ENCODE assay signal across 9 mouse cellular contexts in the genomic region with DNA sequence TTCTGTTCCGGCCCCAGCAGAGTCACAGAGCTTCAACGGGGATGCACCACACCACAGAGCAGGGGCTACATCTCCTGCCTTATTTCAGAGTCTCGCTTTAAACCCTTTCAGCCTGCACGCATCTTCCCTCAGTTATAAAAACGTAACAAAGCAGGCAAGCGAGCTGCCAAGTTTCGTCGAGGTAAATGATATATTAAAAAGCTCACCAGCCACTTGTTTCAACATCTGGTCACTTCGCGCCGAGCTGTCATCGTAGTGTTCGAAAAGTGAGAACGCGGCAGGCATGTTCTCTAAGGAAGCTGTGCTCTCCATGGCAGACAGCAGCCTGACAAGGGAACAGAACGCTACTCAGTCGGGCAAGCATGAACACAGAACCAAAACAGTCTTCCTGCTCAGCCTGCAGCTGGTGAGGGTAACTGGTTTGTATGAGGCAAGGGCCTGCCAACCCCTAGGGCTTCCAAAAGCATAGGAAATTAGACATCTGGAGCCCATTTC.
DNase-seq lines count a peak whose midpoint lies in the region; ATAC-seq lines count a peak whose summit lies in the region.
"Had no signal": no experiment of that assay in that cellular context is flagged by ENCODE, and none has a peak within 500 bp of the region (broad histone marks: within the 10 kb centered on the region; RNA-seq: fewer than 3 reads in every experiment).

No protein-coding gene starts in this region.

- H3K27me3 ChIP-seq in lung, embryonic 15.5 days = no peaks in the 10 kb centered on the region
- H3K27me3 ChIP-seq in neural tube, embryonic 15.5 days (replicated peaks) = no peaks in the 10 kb centered on the region
- H3K27me3 ChIP-seq in kidney, embryonic 14.5 days (ENCODE audit: control insufficient read depth, insufficient read depth, low read length) = no peaks in the 10 kb centered on the region

- no peak overlapping the region for H3K27ac ChIP-seq in lung, embryonic 15.5 days
- H3K27ac ChIP-seq in neural tube, embryonic 15.5 days (replicated peaks) = peak overlapping the region; percentile 58; the same call in 1 of the 2 replicates
- no peak overlapping the region for H3K27ac ChIP-seq in kidney, embryonic 14.5 days (ENCODE audit: low read depth, low read length)
- H3K27ac ChIP-seq: liver, embryonic 14.5 days had no signal

- ATAC-seq in lung, embryonic 15.5 days (ENCODE audit: borderline replicate concordance, extremely low read depth, low FRiP score, low TSS enrichment) = no peak
- ATAC-seq in neural tube, embryonic 15.5 days (ENCODE audit: low FRiP score) = peak; percentile 56; the same call in 1 of the 2 replicates
- no peak for ATAC-seq in kidney, embryonic 14.5 days (ENCODE audit: low FRiP score, low TSS enrichment)

- H3K4me2 ChIP-seq in lung, embryonic 15.5 days = peak overlapping the region; percentile 41
- peak overlapping the region; percentile 31 for H3K4me2 ChIP-seq in neural tube, embryonic 15.5 days
- no peak overlapping the region for H3K4me2 ChIP-seq in kidney, embryonic 14.5 days (replicated peaks; ENCODE audit: low read depth, low read length)

- H3K9me3 ChIP-seq in lung, embryonic 15.5 days = no peaks in the 10 kb centered on the region
- H3K9me3 ChIP-seq in neural tube, embryonic 15.5 days (replicated peaks) = 0 out of 2 replicates have a peak, but pooled peaks cover 2% of the 10 kb centered on the region
- H3K9me3 ChIP-seq in kidney, embryonic 14.5 days (ENCODE audit: control insufficient read depth, low read length) = peaks cover 7% of the 10 kb centered on the region; the same call in 1 of the 2 replicates

- peak overlapping the region; percentile 11; the same call in 1 of the 2 replicates for H3K4me3 ChIP-seq in lung, embryonic 15.5 days
- H3K4me3 ChIP-seq in neural tube, embryonic 15.5 days (replicated peaks) = 0 out of 2 replicates have a peak overlapping the region, but pooled peaks have one; percentile 7
- H3K4me3 ChIP-seq in kidney, embryonic 14.5 days (ENCODE audit: low read length) = no peak overlapping the region

- H3K36me3 ChIP-seq in lung, embryonic 15.5 days = no peaks in the 10 kb centered on the region
- no peaks in the 10 kb centered on the region for H3K36me3 ChIP-seq in neural tube, embryonic 15.5 days
- no peaks in the 10 kb centered on the region for H3K36me3 ChIP-seq in kidney, embryonic 14.5 days (ENCODE audit: control insufficient read depth, insufficient read depth, low read length)

- H3K9ac ChIP-seq in lung, embryonic 15.5 days = no peak overlapping the region
- 0 out of 2 replicates have a peak overlapping the region, but pooled peaks have one; percentile 14 for H3K9ac ChIP-seq in neural tube, embryonic 15.5 days (replicated peaks)
- no peak overlapping the region for H3K9ac ChIP-seq in kidney, embryonic 14.5 days (ENCODE audit: low read depth, low read length)
- H3K9ac ChIP-seq: liver, embryonic 14.5 days had no signal

- DNase-seq in cerebellum, postnatal 10 days = peak; percentile 35 to 44
- DNase-seq in cerebellum, adult 11-12 months = no peak
- no peak for DNase-seq in lung, postnatal 14 days
- peak; percentile 46 for DNase-seq in layer of hippocampus, adult 9-10 months (ENCODE audit: low spot score)
- DNase-seq in cerebellum, adult 18-20 months = no peak

- 27% methylated on average over 17 of the region's 17 CpGs for WGBS in lung, embryonic 15.5 days
- WGBS in neural tube, embryonic 15.5 days = 54% methylated on average over 17 of the region's 17 CpGs
- 49% methylated on average over 17 of the region's 17 CpGs for WGBS in kidney, embryonic 14.5 days

- H3K4me1 ChIP-seq in lung, embryonic 15.5 days = peaks cover 19% of the 10 kb centered on the region
- H3K4me1 ChIP-seq in neural tube, embryonic 15.5 days = peaks cover 21% of the 10 kb centered on the region
- 0 out of 2 replicates have a peak, but pooled peaks cover 3% of the 10 kb centered on the region for H3K4me1 ChIP-seq in kidney, embryonic 14.5 days (ENCODE audit: control insufficient read depth, insufficient read depth, low read length)

Comparison
In these comparisons a context has a peak if more than half of its experiments do, and no peak if none do; other contexts are left out.
1. DNase-seq: peak in cerebellum, postnatal 10 days (2 of 2) and layer of hippocampus, adult 9-10 months (single experiment); none in cerebellum, adult 11-12 months (single experiment), lung, postnatal 14 days (single experiment) and cerebellum, adult 18-20 months (0 of 2).